Mouse (Mus musculus) liver, postnatal 0 days (tissue): ENCODE data around the gene Ptprg.

Experiments used
- CTCF ChIP-seq: sonication (generic); IDR thresholded peaks from 2 replicates; pipeline ENCODE4 v1.5.1; 2016; ENCODE audit warnings: antibody characterized with exemption, low read depth
- EP300 ChIP-seq: IDR thresholded peaks from 2 replicates; pipeline ENCODE4 v1.6.1; 2016; ENCODE audit warnings: antibody characterized with exemption, low read depth, mild to moderate bottlenecking

DNA sequence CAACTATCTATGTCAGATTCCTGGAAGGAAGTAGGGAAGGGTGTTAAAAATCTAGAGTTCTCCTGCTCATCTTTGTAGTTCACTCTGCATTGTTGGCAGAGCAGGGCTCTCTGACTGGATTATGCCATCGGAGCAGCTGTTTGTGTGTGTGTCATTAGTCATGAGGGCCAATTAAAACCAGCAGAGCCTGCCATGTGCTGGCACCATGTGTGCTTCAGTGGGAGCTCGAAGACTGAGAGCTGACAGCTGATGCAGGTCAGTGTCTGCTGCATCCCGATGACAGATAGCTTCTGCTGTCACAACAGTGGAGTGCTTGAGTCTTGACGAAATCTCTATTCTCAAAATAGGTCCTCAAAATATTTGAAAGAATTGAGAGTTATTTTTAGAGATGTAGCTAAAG lies 631.7 kb downstream of the Ptprg start:
- TF ChIP-seq CTCF (no peak), EP300 (no peak)
